Mouse (Mus musculus) kidney, postnatal 25 days (tissue): ENCODE results near the gene Wdr64.

Source experiments
- DNase-seq, 2 experiments: peaks; one replicate each; pipeline ENCODE4 v3.0.0; 2021; ENCODE audit warnings: mixed read lengths in 2 of 2

Wdr64 gene

GRCm38 (mm10) chr1:175725771-175726170, 27.4 kb downstream of the Wdr64 start:
- no peak for DNase-seq

DNA sequence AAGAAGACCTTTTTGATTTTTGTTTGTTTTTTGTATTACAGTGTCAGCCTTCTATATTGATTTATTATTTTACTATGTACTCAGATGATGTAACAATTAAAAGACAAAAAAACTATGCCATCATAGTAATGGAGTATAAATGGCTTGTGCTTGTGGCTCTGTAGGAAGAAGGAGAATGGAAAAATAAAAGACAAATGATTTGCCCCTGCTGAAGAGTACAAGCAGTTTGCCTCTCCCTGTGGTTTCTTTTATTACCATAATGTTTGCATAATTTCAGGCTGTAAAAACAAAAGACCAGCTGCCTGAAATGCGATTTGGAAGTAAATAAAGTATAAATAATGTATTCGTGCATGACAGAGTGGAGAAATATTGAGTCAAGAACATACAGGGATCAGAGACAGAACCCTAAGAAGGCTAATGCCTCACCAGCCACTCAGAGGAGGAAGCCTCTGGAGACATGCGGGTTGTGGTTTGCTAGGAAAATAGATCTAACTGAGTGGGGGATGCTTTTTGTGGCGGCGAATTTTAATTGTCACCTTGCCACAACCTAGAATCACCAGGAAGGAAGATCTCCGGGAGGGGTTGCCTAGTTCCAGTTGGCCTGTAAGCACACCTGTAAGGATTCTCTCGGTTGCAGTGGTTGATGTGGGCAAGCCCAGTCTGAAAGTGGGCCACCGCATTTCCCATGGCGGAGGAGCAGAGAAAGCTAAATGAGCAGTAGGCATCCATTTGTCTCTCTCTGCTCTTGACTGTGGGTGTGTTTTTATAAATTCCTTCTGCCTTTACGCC, 56.4 kb downstream of the Wdr64 start:
- no peak for DNase-seq

- peak in 1 of 2 experiments; percentile 27 for DNase-seq
Measured at GRCm38 (mm10) chr1:175794668-175795067, 96.3 kb downstream of the Wdr64 start.

DNA sequence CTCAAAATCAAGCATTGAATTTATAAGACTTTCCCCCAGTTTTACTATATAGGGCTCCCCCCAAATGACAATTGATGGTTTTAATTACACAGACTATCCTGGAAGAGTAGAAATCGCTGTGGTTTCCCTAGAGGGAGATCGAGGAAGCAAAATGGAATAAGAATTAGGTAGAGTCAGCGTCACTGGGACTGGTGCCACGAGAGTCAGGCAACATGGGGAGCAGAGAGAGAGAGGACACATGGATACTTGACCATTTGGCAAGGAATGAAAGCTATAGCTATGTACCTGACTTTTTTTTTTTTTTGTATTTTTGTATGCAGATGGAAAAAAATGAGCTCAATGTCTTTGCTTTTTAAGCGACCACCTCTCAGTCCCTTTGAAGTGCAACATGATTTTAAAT, 110.0 kb downstream of the Wdr64 start:
- no peak for DNase-seq

GRCm38 (mm10) chr1:175811625-175812024, 113.2 kb downstream of the Wdr64 start:
- DNase-seq, result no peak

DNA sequence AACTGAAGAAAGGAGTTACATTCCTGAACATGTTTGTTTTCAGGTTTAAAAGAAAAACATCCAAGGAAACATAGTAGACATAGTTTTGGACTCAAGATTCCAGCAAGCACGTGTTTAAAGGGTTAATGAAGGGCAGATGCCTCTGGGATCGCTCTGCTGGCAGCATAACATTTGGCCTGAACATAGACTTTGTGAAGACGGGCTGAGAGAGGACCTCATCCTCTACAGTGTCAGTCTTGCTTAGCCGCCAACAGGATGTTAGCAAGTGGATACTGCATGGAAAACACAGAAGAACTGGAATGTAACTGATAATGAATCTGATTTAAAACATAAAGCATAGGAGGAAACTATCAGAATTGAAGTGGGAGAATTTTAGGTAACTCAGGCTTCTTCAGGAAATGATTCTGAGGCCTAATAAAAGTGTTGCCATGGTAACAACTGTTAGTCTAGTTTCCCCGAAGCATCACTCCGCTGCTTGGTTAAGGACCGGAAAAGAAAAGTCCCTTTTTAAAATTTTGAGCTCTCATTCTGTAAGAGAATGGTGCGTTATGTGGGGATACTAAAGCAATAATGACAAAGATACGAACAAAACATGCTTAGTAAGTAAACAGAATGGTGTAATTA, 125.5 kb downstream of the Wdr64 start:
- DNase-seq, result no peak

GRCm38 (mm10) chr1:175828539-175828938, 130.1 kb downstream of the Wdr64 start:
- DNase-seq, result no peak

DNA sequence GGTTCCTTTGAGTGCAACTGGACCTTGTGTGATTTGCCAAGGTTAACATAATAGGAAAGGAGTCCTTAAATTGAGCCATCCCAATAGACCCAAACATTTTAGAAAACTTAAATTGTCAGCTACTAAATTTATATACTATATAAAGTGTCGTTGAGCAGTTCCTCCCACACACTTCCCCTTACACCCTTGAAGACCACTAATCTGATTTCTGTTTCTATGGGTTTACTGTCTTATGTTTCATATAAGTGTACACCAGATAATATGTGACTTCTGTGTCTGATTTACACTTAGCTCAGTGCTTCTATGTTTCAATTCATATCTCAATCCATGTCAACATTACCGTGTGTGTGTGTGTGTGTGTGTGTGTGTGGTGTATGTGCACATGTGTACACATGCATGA, 130.8 kb downstream of the Wdr64 start:
- DNase-seq, result no peak

GRCm38 (mm10) chr1:175855515-175855914, 157.1 kb downstream of the Wdr64 start:
- DNase-seq, result no peak
